Mouse (Mus musculus) kidney, adult 2 months (tissue): ENCODE data around the gene Sh3rf1.

ENCODE experiments used
- CTCF ChIP-seq: fragments of 200-500 bp; conservative IDR thresholded peaks from 2 replicates; pipeline ENCODE4 v1.5.1; 2011; ENCODE audit warnings: low read depth, mild to moderate bottlenecking, control low read depth, low read length, moderate library complexity, mixed read lengths; ENCODE audit not compliant: insufficient read depth, insufficient read length
- POLR2A ChIP-seq: fragments of 200-500 bp; IDR thresholded peaks from one replicate; pipeline ENCODE4 v1.6.1; 2011; ENCODE audit warnings: low read depth, low read length, control low read depth

DNA sequence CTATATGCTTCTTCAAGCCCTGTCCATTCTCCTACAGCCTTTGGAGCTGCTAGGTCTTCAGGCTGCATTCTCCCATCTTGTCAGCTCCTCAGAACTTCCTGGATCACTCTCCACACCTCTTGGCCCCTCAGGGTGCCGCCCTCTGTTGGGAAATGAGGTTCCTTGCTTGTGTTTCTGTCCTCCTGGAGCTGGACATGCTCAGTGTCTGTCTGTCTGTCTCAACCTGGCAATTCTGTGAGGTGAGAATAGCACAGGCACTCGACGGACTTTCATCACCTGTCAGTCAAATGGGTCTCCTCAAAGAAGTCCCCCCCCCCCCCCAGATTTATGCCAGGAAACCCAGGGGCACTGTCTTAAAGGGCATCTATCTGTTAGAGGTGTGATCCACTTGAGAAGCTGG lies 49.2 kb downstream of the Sh3rf1 start:
- TF ChIP-seq POLR2A = no peak
- no peak for TF ChIP-seq CTCF
